Mouse (Mus musculus) midbrain, postnatal 0 days (tissue): Measurements from ENCODE around the gene H3f3b. TPM values are rescaled to one million over a fixed set of nuclear protein-coding genes. Genes with fewer than 3 reads are reported as not detected.

Experiments used
- ATAC-seq: fragments of 200-750 bp; cut with Nextera tagmentation; 2 replicates; pipeline ENCODE4 v1.8.0; 2017; ENCODE audit warnings: moderate number of reproducible peaks, mild to moderate bottlenecking, moderate TSS enrichment, moderate library complexity; ENCODE audit not compliant: low FRiP score
- DNase-seq: peaks from one replicate; pipeline ENCODE4 v3.0.0-alpha.2; 2015; ENCODE audit warnings: low spot score
- H3K27ac ChIP-seq: fragments of 300-500 bp; sonication (generic); 2 replicates; pipeline ENCODE4 v1.5.1; 2014; ENCODE audit warnings: low read depth, mild to moderate bottlenecking, low read length, mixed read lengths
- H3K27me3 ChIP-seq: fragments of 300-500 bp; sonication (generic); 2 replicates; pipeline ENCODE4 v1.6.1; 2014; ENCODE audit warnings: low read length, control low read depth, mixed read lengths; ENCODE audit not compliant: insufficient read depth
- H3K36me3 ChIP-seq: fragments of 300-500 bp; sonication (generic); 2 replicates; pipeline ENCODE4 v1.6.1; 2014; ENCODE audit warnings: low read length, control low read depth, mixed read lengths; ENCODE audit not compliant: insufficient read depth
- H3K4me1 ChIP-seq: fragments of 300-500 bp; sonication (generic); 2 replicates; pipeline ENCODE4 v1.6.1; 2014; ENCODE audit warnings: mild to moderate bottlenecking, control low read depth, antibody characterized with exemption, low read length, mixed read lengths; ENCODE audit not compliant: insufficient read depth
- H3K4me2 ChIP-seq: fragments of 300-500 bp; sonication (generic); 2 replicates; pipeline ENCODE4 v1.6.1; 2014; ENCODE audit warnings: low read depth, mild to moderate bottlenecking, low read length, mixed read lengths; ENCODE audit not compliant: poor library complexity, severe bottlenecking
- H3K4me3 ChIP-seq: fragments of 300-500 bp; sonication (generic); 2 replicates; pipeline ENCODE4 v1.5.1; 2014; ENCODE audit warnings: low read depth, mild to moderate bottlenecking, low read length, moderate library complexity
- H3K9ac ChIP-seq: fragments of 300-500 bp; sonication (generic); replicated peaks from 2 replicates; pipeline ENCODE4 v1.6.1; 2014; ENCODE audit warnings: mild to moderate bottlenecking, low read length, moderate library complexity, mixed read lengths; ENCODE audit not compliant: poor library complexity, severe bottlenecking
- H3K9me3 ChIP-seq: fragments of 300-500 bp; sonication (generic); 2 replicates; pipeline ENCODE4 v1.6.1; 2016; ENCODE audit warnings: low read length, control low read depth
- CTCF ChIP-seq: IDR thresholded peaks from 2 replicates; pipeline ENCODE4 v1.5.1; 2016; ENCODE audit warnings: antibody characterized with exemption, mild to moderate bottlenecking
- WGBS: fragments of 180-500 bp; shearing (Covaris S2); extraction: QIAGEN DNeasy Blood & Tissue Kit; methylation state at CpG from one replicate; pipeline ENCODE4 v1.1.7; 2014; 5-methylcytosine and 5-hydroxymethylcytosine counted together
- polyA plus RNA-seq: library from polyadenylated mRNA; unstranded; fragments of >200 nt; fragmentation: Nextera tagmentation; extraction: Ambion mirVana; gene quantifications from 2 replicates; pipeline ENCODE4 v1.2.1, GENCODE M21; 2015
- total RNA-seq: library from RNA; depleted of rRNA; stranded (reverse); fragments of >200 nt; gene quantifications from 2 replicates; pipeline ENCODE4 v1.2.3, GENCODE M21; 2014

H3f3b gene
- total and polyA plus RNA-seq, 2 experiments from 2014 or later = 568 to 2,254 TPM

DNA sequence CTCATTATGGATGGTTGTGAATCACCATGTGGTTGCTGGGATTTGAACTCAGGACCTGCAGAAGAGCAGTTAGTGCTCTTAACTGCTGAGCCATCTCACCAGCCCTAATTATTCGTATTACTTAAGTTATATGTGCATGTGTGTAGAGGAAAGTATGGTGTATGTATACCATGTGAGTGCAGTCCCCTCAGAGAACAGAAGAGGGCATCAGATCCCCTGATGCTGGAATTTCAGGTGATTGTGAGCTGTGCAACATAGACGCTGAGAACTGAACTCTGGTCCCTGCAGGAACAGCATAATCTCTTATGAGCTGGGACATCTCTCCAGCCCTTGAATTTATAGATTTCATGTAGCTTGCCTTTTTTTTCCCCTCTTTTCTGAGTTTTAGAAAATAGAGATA is 14.1 kb upstream of the H3f3b start:
- Histone ChIP-seq H3K4me1 (no peaks in the 10 kb centered on the region), H3K4me3 (no peak overlapping the region), H3K9me3 (no peaks in the 10 kb centered on the region), H3K9ac (no peak overlapping the region), H3K36me3 (peaks cover 9% of the 10 kb centered on the region; the same call in 1 of the 2 replicates), H3K27me3 (no peaks in the 10 kb centered on the region), H3K27ac (no peak overlapping the region), H3K4me2 (no peak overlapping the region)
- 100% methylated on average over 2 of the region's 2 CpGs for WGBS
- DNase-seq = no peak
- no peak for ATAC-seq
- TF ChIP-seq CTCF = peak; percentile 22

DNA sequence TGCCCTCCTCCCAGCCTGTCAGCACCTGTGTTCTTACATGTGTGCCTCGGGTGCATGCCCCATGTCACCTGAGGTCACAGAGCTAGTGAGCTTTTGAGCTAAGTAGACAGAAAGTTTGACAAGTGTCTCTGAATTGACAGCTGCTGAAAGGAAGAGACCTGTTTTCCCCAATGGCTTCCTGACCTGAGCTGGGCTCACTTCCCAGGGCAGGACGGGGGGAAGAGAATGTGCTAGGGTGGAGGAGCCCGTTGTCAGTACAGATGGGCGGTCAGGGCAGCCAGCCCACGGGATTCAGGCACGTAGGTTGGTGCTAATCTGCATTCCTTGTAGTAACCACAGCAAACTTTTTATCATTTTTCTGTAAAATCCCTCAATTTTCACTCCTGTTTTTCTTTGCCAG is 12.8 kb upstream of the H3f3b start:
- H3K9ac ChIP-seq = no peak overlapping the region
- no peak overlapping the region for H3K4me2 ChIP-seq
- no peak overlapping the region for H3K27ac ChIP-seq
- H3K4me3 ChIP-seq = no peak overlapping the region
- no peaks in the 10 kb centered on the region for H3K4me1 ChIP-seq
- peaks cover 7% of the 10 kb centered on the region; the same call in 1 of the 2 replicates for H3K36me3 ChIP-seq
- no peaks in the 10 kb centered on the region for H3K9me3 ChIP-seq
- H3K27me3 ChIP-seq = no peaks in the 10 kb centered on the region
- WGBS = 92% methylated on average over 6 of the region's 6 CpGs
- DNase-seq (no peak), ATAC-seq (no peak)
- TF ChIP-seq CTCF = no peak

DNA sequence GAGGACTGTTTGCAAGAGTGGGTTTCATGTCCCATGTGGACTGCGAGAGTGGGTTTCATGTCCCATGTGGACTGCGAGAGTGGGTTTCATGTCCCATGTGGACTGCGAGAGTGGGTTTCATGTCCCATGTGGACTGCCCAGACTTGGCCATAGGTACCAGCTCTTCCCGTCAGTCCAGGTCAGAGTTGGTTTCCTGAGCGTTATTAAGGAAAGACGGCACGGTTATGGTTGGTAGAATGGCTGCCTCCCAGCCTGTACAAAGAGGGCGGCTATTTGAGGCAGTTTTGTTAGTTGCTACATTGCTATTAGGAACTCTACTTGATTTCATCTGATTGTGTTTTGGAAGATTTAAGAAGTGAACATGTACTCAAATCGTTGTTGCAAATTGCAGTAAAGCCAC is 10.1 kb upstream of the H3f3b start:
- no peak for ATAC-seq
- TF ChIP-seq CTCF = no peak
- Histone ChIP-seq H3K9me3 (no peaks in the 10 kb centered on the region), H3K4me3 (no peak overlapping the region), H3K36me3 (0 out of 2 replicates have a peak, but pooled peaks cover 3% of the 10 kb centered on the region), H3K27me3 (no peaks in the 10 kb centered on the region), H3K9ac (no peak overlapping the region), H3K27ac (no peak overlapping the region), H3K4me2 (no peak overlapping the region), H3K4me1 (no peaks in the 10 kb centered on the region)
- DNase-seq = no peak
- WGBS = 83% methylated on average over 9 of the region's 9 CpGs

DNA sequence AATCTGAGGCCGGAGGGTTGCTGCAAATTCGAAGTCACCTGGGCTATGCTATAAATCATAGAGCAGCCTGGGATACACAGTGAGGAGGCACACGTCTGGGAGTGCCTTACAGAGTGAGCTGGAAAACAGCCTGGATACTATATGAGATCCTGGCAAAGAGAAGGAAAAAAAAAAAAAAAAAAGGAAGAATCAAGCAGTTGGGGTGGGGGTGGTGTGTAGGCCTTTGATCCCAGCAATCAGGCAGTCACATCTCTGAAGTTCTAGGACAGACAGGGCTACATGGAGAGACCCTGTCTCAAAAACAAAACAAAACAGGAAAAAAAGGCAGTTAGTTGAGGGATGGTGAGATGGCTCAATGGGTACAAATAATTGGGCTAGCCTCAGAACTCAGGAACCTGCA is 8.9 kb upstream of the H3f3b start:
- H3K4me1 ChIP-seq = peaks cover 2% of the 10 kb centered on the region; the same call in 1 of the 2 replicates
- WGBS = 93% methylated on average over 3 of the region's 3 CpGs
- H3K27ac ChIP-seq = no peak overlapping the region
- no peak for DNase-seq
- no peak overlapping the region for H3K9ac ChIP-seq
- TF ChIP-seq CTCF = no peak
- ATAC-seq = no peak
- no peaks in the 10 kb centered on the region for H3K9me3 ChIP-seq
- H3K4me3 ChIP-seq = no peak overlapping the region
- H3K36me3 ChIP-seq = 0 out of 2 replicates have a peak, but pooled peaks cover 3% of the 10 kb centered on the region
- no peak overlapping the region for H3K4me2 ChIP-seq
- no peaks in the 10 kb centered on the region for H3K27me3 ChIP-seq

DNA sequence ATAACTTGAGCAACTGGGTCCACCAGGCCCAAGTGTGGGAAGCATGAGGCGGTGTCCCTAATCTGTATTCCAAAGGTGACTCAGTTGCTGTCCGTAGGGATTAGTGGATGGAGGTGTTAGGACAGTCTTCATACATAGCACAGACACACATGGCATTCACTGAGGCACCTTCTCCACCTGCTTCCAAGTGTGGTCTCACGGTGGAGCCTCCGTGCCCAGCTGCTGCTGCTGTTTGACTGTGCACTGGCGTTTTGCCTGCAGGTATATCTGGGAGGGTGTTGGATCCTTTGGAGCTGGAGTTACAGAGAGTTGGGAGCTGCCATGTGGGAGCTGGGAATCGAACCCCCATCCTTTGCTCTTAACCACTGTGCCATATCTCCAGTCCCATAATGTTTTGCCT is 6.8 kb upstream of the H3f3b start:
- ATAC-seq = no peak
- WGBS = 90% methylated on average over 6 of the region's 6 CpGs
- no peaks in the 10 kb centered on the region for H3K27me3 ChIP-seq

DNA sequence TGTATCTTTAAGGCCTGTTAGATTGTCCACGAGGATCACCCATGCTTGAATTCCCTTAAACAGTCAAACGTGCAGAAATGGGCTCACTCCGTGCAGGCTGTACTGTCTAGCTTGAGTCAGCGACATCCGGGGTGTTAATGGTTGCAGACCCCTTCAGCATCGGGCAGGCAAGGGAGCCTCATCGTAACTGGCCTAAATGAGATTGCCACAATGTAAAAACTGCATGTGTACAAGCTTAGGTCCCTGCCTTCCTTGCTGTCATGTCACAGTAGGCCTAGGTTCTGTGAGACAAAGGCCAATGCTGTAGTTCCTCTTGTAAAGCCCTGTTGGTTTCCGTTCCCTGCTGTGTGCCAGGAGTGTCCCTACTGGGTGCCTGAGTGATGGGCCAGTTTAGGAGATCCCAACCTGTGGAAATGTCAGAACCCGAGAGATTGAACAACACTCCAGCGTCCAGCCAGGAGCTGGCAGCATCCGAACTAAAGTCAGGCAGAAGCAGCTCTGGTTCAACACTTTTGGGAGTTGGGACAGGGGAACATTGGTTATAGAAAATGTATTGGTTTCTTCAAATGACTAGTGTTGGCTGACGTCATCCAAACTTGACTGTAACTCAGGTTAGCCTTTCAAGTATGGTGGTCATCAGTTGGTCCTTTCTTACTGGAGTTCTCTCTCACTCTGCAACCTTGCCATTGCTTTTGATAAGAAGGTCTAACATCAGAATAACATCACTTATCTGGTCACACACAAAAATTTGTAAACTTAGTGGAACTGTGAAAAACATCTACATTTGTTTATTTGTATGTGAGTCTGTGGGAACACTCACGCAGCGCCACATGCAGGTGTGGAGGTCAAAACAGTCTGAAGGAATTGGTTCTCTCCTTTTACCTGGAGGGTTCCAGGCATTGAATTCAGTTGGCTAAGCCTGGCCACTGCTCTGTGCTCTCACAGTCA is 3.4 kb upstream of the H3f3b start:
- TF ChIP-seq CTCF = no peak
- ATAC-seq = peak; percentile 50; the same call in 1 of the 2 replicates
- H3K9me3 ChIP-seq = no peaks in the 10 kb centered on the region
- no peak for DNase-seq
- H3K4me3 ChIP-seq = peak overlapping the region; percentile 44
- H3K9ac ChIP-seq = peak overlapping the region; percentile 81
- peak overlapping the region; percentile 62 for H3K4me2 ChIP-seq
- H3K36me3 ChIP-seq = no peaks in the 10 kb centered on the region
- WGBS = 25% methylated on average over 14 of the region's 14 CpGs
- H3K27me3 ChIP-seq = no peaks in the 10 kb centered on the region
- H3K4me1 ChIP-seq = peaks cover 8% of the 10 kb centered on the region; the same call in 1 of the 2 replicates
- peak overlapping the region; percentile 94 for H3K27ac ChIP-seq

More for the DNA sequence above, 6.8 kb upstream of the H3f3b start:
- Histone ChIP-seq H3K36me3 (no peaks in the 10 kb centered on the region), H3K9me3 (no peaks in the 10 kb centered on the region), H3K9ac (no peak overlapping the region), H3K4me1 (peaks cover 8% of the 10 kb centered on the region; the same call in 1 of the 2 replicates), H3K4me3 (no peak overlapping the region), H3K4me2 (no peak overlapping the region), H3K27ac (no peak overlapping the region)
- no peak for DNase-seq
- TF ChIP-seq CTCF = no peak
